In genomic region chr5:131566032-131566431, GRCm38 (mm10) we compare ENCODE assay signal across 18 mouse cellular contexts.
DNase-seq lines count a peak whose midpoint lies in the region; ATAC-seq and TF ChIP-seq lines count a peak whose summit lies in the region.
"Had no signal": no experiment of that assay in that cellular context is flagged by ENCODE, and none has a peak within 500 bp of the region (broad histone marks: within the 10 kb centered on the region; RNA-seq: fewer than 3 reads in every experiment).

No protein-coding gene starts in this region.

- H3K4me3 ChIP-seq in hindbrain, postnatal 0 days (ENCODE audit: low read length): no peak overlapping the region
- no peak overlapping the region for H3K4me3 ChIP-seq in hindbrain, embryonic 14.5 days (replicated peaks; ENCODE audit: low read length)
- H3K4me3 ChIP-seq in forebrain, embryonic 10.5 days: no peak overlapping the region
- H3K4me3 ChIP-seq: embryonic facial prominence, embryonic 12.5 days; layer of hippocampus, adult 2 months; limb, embryonic 15.5 days; midbrain, embryonic 12.5 days; myocyte had no signal

- 58% methylated on average over 6 of the region's 6 CpGs for WGBS in hindbrain, postnatal 0 days
- WGBS in hindbrain, embryonic 14.5 days: 49% methylated on average over 6 of the region's 6 CpGs
- WGBS in forebrain, embryonic 10.5 days: 89% methylated on average over 6 of the region's 6 CpGs

- no peak overlapping the region for H3K27ac ChIP-seq in hindbrain, postnatal 0 days
- no peak overlapping the region for H3K27ac ChIP-seq in hindbrain, embryonic 14.5 days
- no peak overlapping the region for H3K27ac ChIP-seq in forebrain, embryonic 10.5 days
- H3K27ac ChIP-seq: embryonic facial prominence, embryonic 12.5 days; layer of hippocampus, adult 2 months; limb, embryonic 15.5 days; midbrain, embryonic 12.5 days had no signal

- no peak for TF ChIP-seq CTCF in hindbrain, postnatal 0 days (IDR thresholded peaks at IDR 0.05; ENCODE audit: low read depth)

- DNase-seq in hindbrain, postnatal 0 days (ENCODE audit: low spot score): peak; percentile 31
- DNase-seq in hindbrain, embryonic 14.5 days (ENCODE audit: low spot score): no peak
- DNase-seq in adrenal gland, adult 18-20 months (ENCODE audit: low spot score in 2 of 2): peak; percentile 37 to 49
- peak; percentile 43 for DNase-seq in fibroblast of lung, adult 2 months (ENCODE audit: low read depth)
- peak; percentile 36 for DNase-seq in ovary, postnatal 36 days (ENCODE audit: low spot score)
- DNase-seq in cerebellum, postnatal 10 days: no peak
- DNase-seq in forebrain, embryonic 10.5 days (ENCODE audit: extremely low spot score, low spot score): no peak
- DNase-seq in gastrocnemius, adult 8-10 months (ENCODE audit: low spot score in 2 of 2): no peak
- DNase-seq: cerebellum, adult 11 months; liver, postnatal 0 days; lung, postnatal 4 days; retina, postnatal 1 day; thymus, adult 2 months had no signal

- no peak overlapping the region for H3K9ac ChIP-seq in hindbrain, postnatal 0 days (replicated peaks; ENCODE audit: low read length)
- H3K9ac ChIP-seq in hindbrain, embryonic 14.5 days: no peak overlapping the region
- H3K9ac ChIP-seq: embryonic facial prominence, embryonic 12.5 days; limb, embryonic 15.5 days; liver, postnatal 0 days; midbrain, embryonic 12.5 days had no signal

- no peaks in the 10 kb centered on the region for H3K4me1 ChIP-seq in hindbrain, postnatal 0 days (ENCODE audit: insufficient read depth, low read length)
- H3K4me1 ChIP-seq in hindbrain, embryonic 14.5 days (replicated peaks; ENCODE audit: control insufficient read depth, insufficient read depth, low read length): peaks cover 9% of the 10 kb centered on the region
- H3K4me1 ChIP-seq in forebrain, embryonic 10.5 days: peaks cover 14% of the 10 kb centered on the region
- H3K4me1 ChIP-seq: embryonic facial prominence, embryonic 12.5 days had no signal

- no peaks in the 10 kb centered on the region for H3K27me3 ChIP-seq in hindbrain, postnatal 0 days (ENCODE audit: insufficient read depth, low read length)
- H3K27me3 ChIP-seq in hindbrain, embryonic 14.5 days (ENCODE audit: control insufficient read depth, insufficient read depth, low read length): no peaks in the 10 kb centered on the region
- peaks cover 75% of the 10 kb centered on the region for H3K27me3 ChIP-seq in forebrain, embryonic 10.5 days (ENCODE audit: poor library complexity, severe bottlenecking)
- H3K27me3 ChIP-seq: embryonic facial prominence, embryonic 12.5 days; limb, embryonic 15.5 days had no signal

- H3K4me2 ChIP-seq in hindbrain, postnatal 0 days (ENCODE audit: low read depth, low read length): no peak overlapping the region
- H3K4me2 ChIP-seq in hindbrain, embryonic 14.5 days (replicated peaks): no peak overlapping the region
- H3K4me2 ChIP-seq: embryonic facial prominence, embryonic 12.5 days; limb, embryonic 15.5 days; midbrain, embryonic 12.5 days had no signal

- no peaks in the 10 kb centered on the region for H3K36me3 ChIP-seq in hindbrain, postnatal 0 days (ENCODE audit: insufficient read depth, low read length)
- no peaks in the 10 kb centered on the region for H3K36me3 ChIP-seq in hindbrain, embryonic 14.5 days (replicated peaks; ENCODE audit: control insufficient read depth, insufficient read depth)
- H3K36me3 ChIP-seq in forebrain, embryonic 10.5 days (replicated peaks): no peaks in the 10 kb centered on the region
- H3K36me3 ChIP-seq: embryonic facial prominence, embryonic 12.5 days; limb, embryonic 15.5 days; midbrain, embryonic 12.5 days had no signal

- H3K9me3 ChIP-seq in hindbrain, postnatal 0 days (ENCODE audit: low read length): no peaks in the 10 kb centered on the region
- no peaks in the 10 kb centered on the region for H3K9me3 ChIP-seq in hindbrain, embryonic 14.5 days (ENCODE audit: control insufficient read depth, low read length)
- H3K9me3 ChIP-seq in forebrain, embryonic 10.5 days: no peaks in the 10 kb centered on the region
- H3K9me3 ChIP-seq: embryonic facial prominence, embryonic 12.5 days; limb, embryonic 15.5 days; midbrain, embryonic 12.5 days had no signal

- no peak for ATAC-seq in hindbrain, postnatal 0 days
- ATAC-seq in hindbrain, embryonic 14.5 days (ENCODE audit: low FRiP score): no peak
- ATAC-seq: liver, postnatal 0 days had no signal

Comparison
In these comparisons a context has a peak if more than half of its experiments do, and no peak if none do; other contexts are left out.
1. DNase-seq: peak in hindbrain, postnatal 0 days (single experiment), adrenal gland, adult 18-20 months (2 of 2), fibroblast of lung, adult 2 months (single experiment) and ovary, postnatal 36 days (single experiment); none in hindbrain, embryonic 14.5 days (single experiment), cerebellum, postnatal 10 days (0 of 2), forebrain, embryonic 10.5 days (single experiment) and gastrocnemius, adult 8-10 months (0 of 2).